In the genomic region with DNA sequence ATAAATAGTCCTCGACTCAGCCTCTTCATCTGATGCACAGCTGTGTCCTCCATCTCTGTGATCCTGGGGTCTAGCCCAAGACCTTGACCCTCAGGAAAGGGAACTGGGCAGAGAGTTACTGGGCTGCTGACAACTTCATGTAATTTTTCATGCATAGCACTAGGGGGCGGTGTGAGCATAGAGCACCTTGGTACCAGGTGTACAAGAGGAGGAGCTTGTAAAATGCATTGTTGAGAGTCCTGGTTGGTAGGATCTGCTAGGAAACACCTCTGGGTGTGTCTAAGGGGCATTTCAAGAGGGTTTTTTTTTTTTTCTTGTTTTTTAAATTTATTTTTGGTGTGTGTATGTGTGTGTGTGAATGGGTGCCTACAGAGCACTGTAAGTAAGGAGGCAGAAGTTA, we compare ENCODE assay signal across 9 mouse cellular contexts.
DNase-seq lines count a peak whose midpoint lies in the region; ATAC-seq and TF ChIP-seq lines count a peak whose summit lies in the region.
"Had no signal": no experiment of that assay in that cellular context is flagged by ENCODE, and none has a peak within 500 bp of the region (broad histone marks: within the 10 kb centered on the region; RNA-seq: fewer than 3 reads in every experiment).

No protein-coding gene starts in this region.

- H3K4me1 ChIP-seq in kidney, postnatal 0 days (replicated peaks; ENCODE audit: insufficient read depth, low read length), result no peaks in the 10 kb centered on the region
- H3K4me1 ChIP-seq in kidney, embryonic 15.5 days, result peaks cover 5% of the 10 kb centered on the region; the same call in 1 of the 2 replicates
- H3K4me1 ChIP-seq in ES-E14 (ENCODE audit: control insufficient read depth in 2 of 2, insufficient read depth in 2 of 2, low read length in 2 of 2, poor library complexity in 1 of 2), result peaks cover 0 to 5% of the 10 kb centered on the region in 2 experiments; a peak in 2 of 4 replicates
- no peaks in the 10 kb centered on the region for H3K4me1 ChIP-seq in midbrain, postnatal 0 days (ENCODE audit: insufficient read depth, low read length)
- H3K4me1 ChIP-seq: liver, embryonic 13.5 days had no signal

- H3K36me3 ChIP-seq in kidney, postnatal 0 days (ENCODE audit: insufficient read depth, low read length), result no peaks in the 10 kb centered on the region
- H3K36me3 ChIP-seq in kidney, embryonic 15.5 days, result no peaks in the 10 kb centered on the region
- no peaks in the 10 kb centered on the region for H3K36me3 ChIP-seq in ES-E14 (ENCODE audit: control insufficient read depth, insufficient read depth, low read length, poor library complexity, severe bottlenecking)
- H3K36me3 ChIP-seq in midbrain, postnatal 0 days (ENCODE audit: insufficient read depth, low read length), result no peaks in the 10 kb centered on the region
- H3K36me3 ChIP-seq: liver, embryonic 13.5 days had no signal

- TF ChIP-seq CTCF in kidney, postnatal 0 days (IDR thresholded peaks at IDR 0.05; ENCODE audit: low read depth), result peak; percentile 73
- TF ChIP-seq CTCF in midbrain, postnatal 0 days (IDR thresholded peaks at IDR 0.05), result peak; percentile 84

- H3K27ac ChIP-seq in kidney, postnatal 0 days, result no peak overlapping the region
- no peak overlapping the region for H3K27ac ChIP-seq in kidney, embryonic 15.5 days
- H3K27ac ChIP-seq in ES-E14 (ENCODE audit: insufficient read depth, low read depth, low read length, poor library complexity, severe bottlenecking), result no peak overlapping the region
- no peak overlapping the region for H3K27ac ChIP-seq in midbrain, postnatal 0 days (ENCODE audit: low read depth, low read length)
- H3K27ac ChIP-seq: liver, embryonic 13.5 days had no signal

- H3K4me3 ChIP-seq in kidney, postnatal 0 days (replicated peaks; ENCODE audit: low read depth, low read length), result no peak overlapping the region
- H3K4me3 ChIP-seq in kidney, embryonic 15.5 days (replicated peaks), result no peak overlapping the region
- no peak overlapping the region for H3K4me3 ChIP-seq in ES-E14 (ENCODE audit: insufficient read depth in 1 of 2, low read depth in 1 of 2, low read length in 2 of 2, poor library complexity in 1 of 2, severe bottlenecking in 1 of 2)
- H3K4me3 ChIP-seq in midbrain, postnatal 0 days (ENCODE audit: low read depth, low read length), result no peak overlapping the region
- H3K4me3 ChIP-seq: liver, embryonic 13.5 days had no signal

- H3K4me2 ChIP-seq in kidney, postnatal 0 days (ENCODE audit: low read length), result no peak overlapping the region
- no peak overlapping the region for H3K4me2 ChIP-seq in kidney, embryonic 15.5 days
- H3K4me2 ChIP-seq in midbrain, postnatal 0 days (ENCODE audit: low read depth, low read length, poor library complexity, severe bottlenecking), result no peak overlapping the region
- H3K4me2 ChIP-seq: liver, embryonic 13.5 days had no signal

- no peak overlapping the region for H3K9ac ChIP-seq in kidney, postnatal 0 days (ENCODE audit: low read depth, low read length)
- H3K9ac ChIP-seq in kidney, embryonic 15.5 days, result no peak overlapping the region
- no peak overlapping the region for H3K9ac ChIP-seq in ES-E14 (ENCODE audit: insufficient read depth, low read depth, low read length, poor library complexity, severe bottlenecking)
- H3K9ac ChIP-seq in midbrain, postnatal 0 days (replicated peaks; ENCODE audit: low read length, poor library complexity, severe bottlenecking), result no peak overlapping the region
- H3K9ac ChIP-seq: liver, embryonic 13.5 days had no signal

- no peaks in the 10 kb centered on the region for H3K27me3 ChIP-seq in kidney, postnatal 0 days (ENCODE audit: insufficient read depth, low read length)
- H3K27me3 ChIP-seq in kidney, embryonic 15.5 days, result no peaks in the 10 kb centered on the region
- H3K27me3 ChIP-seq in midbrain, postnatal 0 days (ENCODE audit: insufficient read depth, low read length), result no peaks in the 10 kb centered on the region
- H3K27me3 ChIP-seq: liver, embryonic 13.5 days had no signal

- WGBS in kidney, postnatal 0 days, result 5% methylated on average over 2 of the region's 2 CpGs
- 8% methylated on average over 2 of the region's 2 CpGs for WGBS in kidney, embryonic 15.5 days
- 23% methylated on average over 2 of the region's 2 CpGs for WGBS in midbrain, postnatal 0 days

- H3K9me3 ChIP-seq in kidney, postnatal 0 days (replicated peaks; ENCODE audit: low read length), result no peaks in the 10 kb centered on the region
- no peaks in the 10 kb centered on the region for H3K9me3 ChIP-seq in kidney, embryonic 15.5 days (replicated peaks)
- no peaks in the 10 kb centered on the region for H3K9me3 ChIP-seq in ES-E14 (ENCODE audit: control insufficient read depth, insufficient read depth, low read depth, low read length)
- no peaks in the 10 kb centered on the region for H3K9me3 ChIP-seq in midbrain, postnatal 0 days (ENCODE audit: low read length)
- H3K9me3 ChIP-seq: liver, embryonic 13.5 days had no signal

- in situ Hi-C loops in ES-E14 (cut with MboI; ENCODE audit: low sequenced_read_pairs in 2 of 2, unreplicated experiment in 2 of 2), result loop anchor here in 1 of 2 experiments (10.0 kb wide), 1 partner anchor 87 kb away; no protein-coding TSS in a partner anchor

- peak; percentile 68 for DNase-seq in kidney, postnatal 0 days (ENCODE audit: low spot score)
- DNase-seq in A20 (ENCODE audit: low read depth, low spot score) (peak; percentile 53), ES-E14 (ENCODE audit: low read depth, low spot score) (peak; percentile 56)
- DNase-seq in embryo, embryonic 9.5 days (ENCODE audit: extremely low spot score), result peak; percentile 26
- peak; percentile 62 for DNase-seq in midbrain, postnatal 0 days (ENCODE audit: low spot score)
- DNase-seq in gastrocnemius, adult 8-10 months (ENCODE audit: low spot score in 2 of 2), result no peak
- no peak for DNase-seq in right cerebral cortex, postnatal 4 days
- DNase-seq: liver, embryonic 13.5 days had no signal

- ATAC-seq in kidney, postnatal 0 days (replicated peaks; ENCODE audit: low FRiP score, low read depth), result no peak
- no peak for ATAC-seq in kidney, embryonic 15.5 days (replicated peaks; ENCODE audit: low FRiP score)
- no peak for ATAC-seq in midbrain, postnatal 0 days (ENCODE audit: low FRiP score)

TF ChIP-seq in ES-E14, 5 proteins besides CTCF, POLR2A, EP300 and RAD21:
- TF ChIP-seq ZNF384 (IDR thresholded peaks at IDR 0.05; ENCODE audit: low read depth, low read length) (peak; percentile 53; the same call in 1 of the 2 replicates), HCFC1 (IDR thresholded peaks at IDR 0.05; ENCODE audit: borderline replicate concordance, insufficient read depth, low read length) (no peak), CHD2 (IDR thresholded peaks at IDR 0.05; ENCODE audit: low read depth, low read length) (no peak)

Comparison
In these comparisons a context has a peak if more than half of its experiments do, and no peak if none do; other contexts are left out.
1. DNase-seq: peak in kidney, postnatal 0 days (single experiment), A20 (single experiment), ES-E14 (single experiment), embryo, embryonic 9.5 days (single experiment) and midbrain, postnatal 0 days (single experiment); none in gastrocnemius, adult 8-10 months (0 of 2) and right cerebral cortex, postnatal 4 days (single experiment).